Mouse (Mus musculus) forebrain, embryonic 10.5 days (tissue): ENCODE data around the gene Rhox3c. TPM values are rescaled to one million over a fixed set of nuclear protein-coding genes. Genes with fewer than 3 reads are reported as not detected.
"Not testable (repeated sequence)": the region's sequence is repeated elsewhere in the genome, so short reads cannot be mapped to it uniquely, and the experiment has no call there.

Source experiments
- DNase-seq: peaks from one replicate; pipeline ENCODE4 v3.0.0-alpha.2; 2017; ENCODE audit warnings: low spot score; ENCODE audit errors: extremely low spot score
- H3K27ac ChIP-seq: fragments of 300-500 bp; sonication (generic); 2 replicates; pipeline ENCODE4 v1.5.1; 2016; ENCODE audit warnings: mild to moderate bottlenecking
- H3K27me3 ChIP-seq: fragments of 300-500 bp; sonication (generic); 2 replicates; pipeline ENCODE4 v1.6.1; 2016; ENCODE audit warnings: mild to moderate bottlenecking; ENCODE audit not compliant: poor library complexity, severe bottlenecking
- H3K36me3 ChIP-seq: fragments of 300-500 bp; sonication (generic); replicated peaks from 2 replicates; pipeline ENCODE4 v1.6.1; 2016; ENCODE audit warnings: mild to moderate bottlenecking, moderate library complexity
- H3K4me1 ChIP-seq: fragments of 300-500 bp; sonication (generic); 2 replicates; pipeline ENCODE4 v1.6.1; 2016
- H3K4me3 ChIP-seq: fragments of 300-500 bp; sonication (generic); 2 replicates; pipeline ENCODE4 v1.5.1; 2016; ENCODE audit warnings: mild to moderate bottlenecking, moderate library complexity
- H3K9me3 ChIP-seq: fragments of 300-500 bp; sonication (generic); 2 replicates; pipeline ENCODE4 v1.6.1; 2016; ENCODE audit warnings: mild to moderate bottlenecking, moderate library complexity
- WGBS: fragments of 180-500 bp; shearing (Covaris S2); methylation state at CpG from one replicate; pipeline ENCODE4 v1.1.7; 2016; 5-methylcytosine and 5-hydroxymethylcytosine counted together
- polyA plus RNA-seq: library from polyadenylated mRNA; unstranded; fragments of >200 nt; fragmentation: Nextera tagmentation; extraction: Ambion mirVana; gene quantifications from 2 replicates; pipeline ENCODE4 v1.2.1, GENCODE M21; 2016

Rhox3c gene
- polyA plus RNA-seq: not detected in 2 replicates

- not testable (repeated sequence) for H3K27ac ChIP-seq, H3K9me3 ChIP-seq, DNase-seq, H3K36me3 ChIP-seq, H3K4me3 ChIP-seq, H3K27me3 ChIP-seq, H3K4me1 ChIP-seq
- 98% methylated on average over 3 of the region's 4 CpGs for WGBS
Measured at GRCm38 (mm10) chrX:37458285-37458684, at the start of gene Rhox3c. Gene Rhox3c (plus strand): TSS chrX:37458585.

- not testable (repeated sequence) for H3K4me1 ChIP-seq, H3K36me3 ChIP-seq, H3K9me3 ChIP-seq, H3K27ac ChIP-seq, DNase-seq, H3K4me3 ChIP-seq, H3K27me3 ChIP-seq
- WGBS: no CpG with 5 or more reads among the region's 9 CpGs
Measured at GRCm38 (mm10) chrX:37411767-37412166, 46.6 kb upstream of the Rhox3c start, which contains the start of gene Rhox2b. Gene Rhox2b (plus strand): TSS chrX:37412067.

GRCm38 (mm10) chrX:37432194-37432593, 26.2 kb upstream of the Rhox3c start, which contains the start of gene Rhox4b:
Gene Rhox4b (plus strand): TSS chrX:37432494.
- DNase-seq, H3K27me3 ChIP-seq, H3K9me3 ChIP-seq, H3K4me1 ChIP-seq, H3K36me3 ChIP-seq, H3K27ac ChIP-seq, H3K4me3 ChIP-seq: not testable (repeated sequence)
- 93% methylated on average over 15 of the region's 15 CpGs for WGBS

- not testable (repeated sequence) for H3K36me3 ChIP-seq, DNase-seq, H3K4me1 ChIP-seq, H3K4me3 ChIP-seq, H3K27ac ChIP-seq, H3K27me3 ChIP-seq, H3K9me3 ChIP-seq
- WGBS: 90% methylated on average over 8 of the region's 10 CpGs
Measured at GRCm38 (mm10) chrX:37453380-37453779, 5.0 kb upstream of the Rhox3c start, which contains the start of gene Rhox2c. Gene Rhox2c (plus strand): TSS chrX:37453680.

GRCm38 (mm10) chrX:37480037-37480436, 21.7 kb downstream of the Rhox3c start, which contains the start of gene Rhox4c:
Gene Rhox4c (plus strand): TSS chrX:37480337.
- not testable (repeated sequence) for H3K27me3 ChIP-seq, H3K27ac ChIP-seq, DNase-seq, H3K4me1 ChIP-seq, H3K9me3 ChIP-seq, H3K36me3 ChIP-seq, H3K4me3 ChIP-seq
- 93% methylated on average over 14 of the region's 14 CpGs for WGBS

- not testable (repeated sequence) for H3K4me3 ChIP-seq, H3K27ac ChIP-seq, DNase-seq, H3K9me3 ChIP-seq, H3K27me3 ChIP-seq, H3K36me3 ChIP-seq, H3K4me1 ChIP-seq
- WGBS: 97% methylated on average over 17 of the region's 18 CpGs
Measured at GRCm38 (mm10) chrX:37514059-37514458, 55.7 kb downstream of the Rhox3c start, which contains the start of gene Rhox4d. Gene Rhox4d (plus strand): TSS chrX:37514359.

Other genes with a start within 250 kb of the Rhox3c start
- gene Gm9, start 247.5 kb upstream of the Rhox3c start, polyA plus RNA-seq: not detected in 2 replicates
- not detected in 2 replicates for gene Rhox1, start 236.3 kb upstream of the Rhox3c start, polyA plus RNA-seq
- not detected in 2 replicates for gene Rhox2a, start 213.6 kb upstream of the Rhox3c start, polyA plus RNA-seq
- not detected in 2 replicates for gene Rhox3a, start 208.7 kb upstream of the Rhox3c start, polyA plus RNA-seq
- gene Rhox4a, start 193.2 kb upstream of the Rhox3c start, polyA plus RNA-seq: not detected in 2 replicates
- not detected in 2 replicates for gene Rhox3a2, start 78.6 kb upstream of the Rhox3c start, polyA plus RNA-seq
- 0.27 and 0.32 TPM in 2 replicates for gene Rhox4a2, start 67.7 kb upstream of the Rhox3c start, polyA plus RNA-seq
- not detected in 2 replicates for gene Rhox2b, start 46.5 kb upstream of the Rhox3c start, polyA plus RNA-seq
- not detected in 2 replicates for gene Rhox4b, start 26.1 kb upstream of the Rhox3c start, polyA plus RNA-seq
- 0.43 and 0.77 TPM in 2 replicates for gene Rhox2c, start 4.9 kb upstream of the Rhox3c start, polyA plus RNA-seq
- not detected in 2 replicates for gene Rhox4c, start 21.8 kb downstream of the Rhox3c start, polyA plus RNA-seq
- gene Rhox2d, start 34.8 kb downstream of the Rhox3c start, polyA plus RNA-seq: not detected in 2 replicates
- not detected in 2 replicates for gene Rhox4d, start 55.8 kb downstream of the Rhox3c start, polyA plus RNA-seq
- gene Rhox2e, start 71.9 kb downstream of the Rhox3c start, polyA plus RNA-seq: not detected in 2 replicates
- not detected in 2 replicates for gene Rhox3e, start 83.4 kb downstream of the Rhox3c start, polyA plus RNA-seq
- gene Rhox4e, start 98.8 kb downstream of the Rhox3c start, polyA plus RNA-seq: not detected in 2 replicates
- 0.57 TPM in 1 of 2 replicates, not detected in the other for gene Rhox2f, start 112.8 kb downstream of the Rhox3c start, polyA plus RNA-seq
- not detected in 2 replicates for gene Rhox3f, start 122.4 kb downstream of the Rhox3c start, polyA plus RNA-seq
- gene Rhox4f, start 149.1 kb downstream of the Rhox3c start, polyA plus RNA-seq: 0.17 TPM in 1 of 2 replicates, not detected in the other
- not detected in 2 replicates for gene Rhox3g, start 170.0 kb downstream of the Rhox3c start, polyA plus RNA-seq
- gene Rhox2g, start 184.9 kb downstream of the Rhox3c start, polyA plus RNA-seq: not detected in 2 replicates
- not detected in 2 replicates for gene Rhox4g, start 192.7 kb downstream of the Rhox3c start, polyA plus RNA-seq
- not detected in 2 replicates for gene Rhox3h, start 210.2 kb downstream of the Rhox3c start, polyA plus RNA-seq
- gene Rhox2h, start 214.7 kb downstream of the Rhox3c start, polyA plus RNA-seq: not detected in 2 replicates